Mouse (Mus musculus): Measurements from ENCODE around the gene Slbp. TPM values are rescaled to one million over a fixed set of nuclear protein-coding genes. Genes with fewer than 3 reads are reported as not detected.

Slbp gene
- total RNA-seq (2023) = 66.6 TPM

DNA sequence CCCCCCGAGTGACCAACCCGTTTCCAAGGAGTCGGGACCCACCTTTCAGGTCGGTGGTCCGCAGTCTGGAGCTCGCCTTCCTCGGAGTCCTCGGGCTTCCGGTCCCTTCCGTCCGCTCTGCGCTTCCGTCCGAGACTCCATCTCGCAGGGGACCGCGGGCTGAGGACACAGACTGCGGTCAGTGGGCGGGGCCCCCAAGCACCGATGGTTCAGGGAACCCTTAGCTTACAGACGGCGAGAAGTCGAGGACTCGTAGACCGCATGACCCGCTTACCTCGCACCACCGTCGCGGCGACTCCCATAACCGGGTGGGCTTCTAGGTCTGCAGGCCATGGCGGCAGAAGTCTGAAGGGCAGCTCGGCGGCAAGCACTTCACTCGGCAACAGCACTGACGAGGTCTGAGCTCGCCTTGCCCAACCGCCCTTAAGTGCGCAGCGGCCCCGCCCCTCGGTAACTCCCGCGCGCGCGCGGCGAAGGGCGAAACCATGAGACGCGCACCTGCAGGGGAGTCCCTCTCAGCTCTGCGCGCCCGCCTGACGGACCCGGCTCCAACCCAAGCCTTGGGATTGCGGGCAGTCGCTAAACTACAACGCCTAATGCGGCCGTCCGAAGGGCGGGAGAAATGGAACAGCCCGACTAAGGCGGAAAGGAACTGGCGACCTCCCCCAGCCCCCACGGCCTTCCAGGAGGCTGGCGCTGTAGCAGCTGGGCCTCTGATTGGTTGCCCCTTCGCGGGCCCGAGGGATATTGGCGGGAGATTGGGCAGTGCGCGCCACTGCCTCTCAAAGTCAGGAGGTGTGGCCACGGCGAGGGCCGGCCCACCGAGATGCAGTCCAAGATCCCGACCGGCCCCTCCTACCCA lies at the start of gene Slbp:
Gene Slbp, minus strand, starts transcription at position 654 of the 862 bp plus-strand sequence.

GRCm38 (mm10) chr5:33657787-33658663 lies 5.7 kb upstream of the Slbp start, which contains the start of the genes Tacc3 and Tmem129:
Gene Tacc3 (plus strand): TSS chr5:33658128.
Gene Tmem129 (minus strand): TSS chr5:33658416.

DNA sequence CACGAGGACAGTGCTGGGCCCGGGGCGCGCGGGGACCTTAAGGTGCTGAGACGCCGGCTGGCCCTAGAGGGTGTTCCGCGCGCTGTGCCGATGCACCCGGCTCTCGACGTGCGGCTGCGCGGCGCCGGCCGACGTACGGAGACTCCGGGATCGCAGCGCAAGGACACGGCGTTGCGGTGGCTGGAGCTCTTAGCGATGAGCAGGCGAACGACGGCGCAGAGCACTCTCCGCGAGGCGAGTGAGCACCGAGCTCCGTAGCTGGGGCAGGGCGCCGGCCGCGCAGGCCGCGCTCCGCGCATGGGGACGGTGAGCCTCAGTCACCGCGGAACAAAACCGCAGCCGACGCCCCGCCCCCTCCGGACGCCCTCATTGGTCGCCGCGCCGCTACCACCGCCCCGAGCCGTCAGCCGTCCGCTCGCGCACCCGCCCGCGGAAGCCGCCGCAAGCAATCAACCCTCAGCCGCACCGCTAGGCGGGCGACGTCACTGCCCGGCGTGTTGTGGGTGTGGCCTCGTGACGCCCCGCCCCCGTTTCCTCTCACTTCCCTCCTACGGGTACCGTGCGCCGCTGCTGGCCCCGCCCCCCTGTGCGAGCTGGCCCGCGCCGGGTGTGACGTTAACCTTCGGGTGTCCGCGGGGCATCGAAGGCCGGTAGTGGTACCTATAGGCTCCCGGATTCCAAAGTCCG lies 22.9 kb downstream of the Slbp start, which contains the start of the genes Fam53a and Gm9903:
Gene Fam53a, minus strand, starts transcription at position 335 of the 687 bp plus-strand sequence.
Gene Gm9903, plus strand, starts transcription at position 625 of the 687 bp plus-strand sequence.

Other genes with a start within 250 kb of the Slbp start
- not detected for gene Nkx1-1, start 218.6 kb downstream of the Slbp start, total RNA-seq (2023)
- gene Fam53a, start 22.9 kb downstream of the Slbp start, total RNA-seq (2023) = 46.0 TPM
- gene Gm9903, start 22.6 kb downstream of the Slbp start, total RNA-seq (2023) = 0.64 TPM
- gene Tacc3, start 5.6 kb upstream of the Slbp start, total RNA-seq (2023) = 11.1 TPM
- gene Tmem129, start 5.8 kb upstream of the Slbp start, total RNA-seq (2023) = 10.3 TPM
- gene Fgfr3, start 69.1 kb upstream of the Slbp start, total RNA-seq (2023) = 0.53 TPM
- 83.7 TPM for gene Letm1, start 130.2 kb upstream of the Slbp start, total RNA-seq (2023)
- gene Nsd2, start 168.2 kb upstream of the Slbp start, total RNA-seq (2023) = 15.4 TPM